Mouse (Mus musculus): Measurements from ENCODE around the gene Camta1. TPM values are rescaled to one million over a fixed set of nuclear protein-coding genes. Genes with fewer than 3 reads are reported as not detected.
A peak's percentile ranks its signal among the peaks of the same experiment; 100 is the strongest.

Camta1 gene
- 24.2 and 29.8 TPM in 2 replicates for polyA plus RNA-seq (2012; rRNA removed)

GRCm38 (mm10) chr4:151861806-151862739 is at the start of gene Camta1:
Camta1 (minus strand) TSS chr4:151861876.
- peak; percentile 99 for DNase-seq (ENCODE audit: low spot score)

DNA sequence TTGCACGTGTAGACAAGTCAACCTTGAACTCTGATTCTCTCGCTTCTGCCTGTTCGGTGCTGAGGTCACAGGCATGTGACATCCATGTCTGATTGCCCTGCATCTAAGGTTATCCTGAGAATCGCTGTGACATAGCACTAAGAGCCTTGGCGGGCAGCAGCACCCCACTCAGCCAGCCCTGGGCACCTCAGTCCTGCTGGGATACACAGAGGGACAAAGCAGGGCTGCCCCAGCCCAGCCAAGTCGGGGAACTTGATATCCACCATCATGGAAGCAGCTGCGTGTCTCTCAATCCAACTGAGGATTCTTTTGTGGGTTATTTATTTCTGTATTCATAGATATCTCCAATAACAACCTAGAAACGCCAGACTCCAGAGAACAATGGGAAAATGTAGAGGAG is 47.1 kb upstream of the Camta1 start:
- DNase-seq (ENCODE audit: low spot score): no peak

GRCm38 (mm10) chr4:151907577-151908343 is 46.1 kb upstream of the Camta1 start:
- DNase-seq (ENCODE audit: low spot score): no peak

DNA sequence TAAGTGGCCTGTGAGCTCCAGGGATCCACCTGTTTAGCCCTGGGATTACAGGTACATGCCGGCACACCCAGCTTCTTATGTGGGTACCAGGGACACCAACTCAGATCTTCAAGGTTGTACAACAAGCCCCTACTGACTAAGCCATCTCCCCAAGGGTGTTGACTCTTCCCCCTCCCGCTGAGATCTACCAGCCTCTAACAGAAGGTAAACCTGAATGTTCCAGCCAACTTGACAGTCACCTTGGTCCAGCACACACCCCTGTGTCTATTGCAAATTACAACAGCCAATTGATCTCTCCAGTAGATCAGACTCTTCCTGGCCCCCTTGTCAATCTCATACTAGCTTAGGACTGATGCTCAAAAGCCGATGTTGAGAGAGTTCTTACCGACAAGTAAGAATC is 43.9 kb upstream of the Camta1 start:
- DNase-seq (ENCODE audit: low spot score): no peak

GRCm38 (mm10) chr4:151904098-151904497 is 42.4 kb upstream of the Camta1 start:
- DNase-seq (ENCODE audit: low spot score): no peak

GRCm38 (mm10) chr4:151902689-151903241 is 41.1 kb upstream of the Camta1 start:
- DNase-seq (ENCODE audit: low spot score): no peak

DNA sequence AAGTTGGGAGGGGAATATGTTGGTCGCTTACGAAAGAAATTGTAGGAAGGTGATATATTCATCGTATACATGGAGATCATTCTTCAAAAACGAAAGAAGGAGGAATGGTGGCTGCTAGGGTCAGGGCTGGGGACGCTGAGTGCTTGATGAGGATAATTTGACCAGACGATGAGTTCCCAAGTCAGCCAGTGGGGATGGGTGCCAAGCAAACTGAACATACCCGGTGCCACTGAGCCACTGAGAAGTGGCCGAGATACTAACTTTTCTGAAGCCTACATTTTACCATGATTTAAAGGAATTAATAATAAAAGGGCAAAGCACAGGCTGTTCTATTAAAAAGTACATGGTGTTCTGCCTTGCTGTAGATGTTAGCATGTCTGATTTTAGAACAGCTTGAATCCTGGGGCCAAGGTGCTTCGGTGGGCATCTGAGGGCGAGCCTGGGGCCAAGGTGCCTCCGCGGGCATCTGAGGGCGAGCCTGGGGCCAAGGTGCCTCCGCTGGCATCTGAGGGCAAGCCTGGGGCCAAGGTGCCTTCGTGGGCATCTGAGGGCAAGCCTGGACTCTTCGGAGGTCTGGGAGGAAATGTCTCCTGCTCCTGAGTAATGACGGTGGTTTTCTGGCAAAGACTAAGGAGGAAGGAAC is 40.5 kb upstream of the Camta1 start:
- DNase-seq (ENCODE audit: low spot score): no peak

GRCm38 (mm10) chr4:151901422-151901821 is 39.7 kb upstream of the Camta1 start:
- DNase-seq (ENCODE audit: low spot score): no peak

- DNase-seq (ENCODE audit: low spot score): no peak
Observed at GRCm38 (mm10) chr4:151900735-151901134, 39.1 kb upstream of the Camta1 start.

DNA sequence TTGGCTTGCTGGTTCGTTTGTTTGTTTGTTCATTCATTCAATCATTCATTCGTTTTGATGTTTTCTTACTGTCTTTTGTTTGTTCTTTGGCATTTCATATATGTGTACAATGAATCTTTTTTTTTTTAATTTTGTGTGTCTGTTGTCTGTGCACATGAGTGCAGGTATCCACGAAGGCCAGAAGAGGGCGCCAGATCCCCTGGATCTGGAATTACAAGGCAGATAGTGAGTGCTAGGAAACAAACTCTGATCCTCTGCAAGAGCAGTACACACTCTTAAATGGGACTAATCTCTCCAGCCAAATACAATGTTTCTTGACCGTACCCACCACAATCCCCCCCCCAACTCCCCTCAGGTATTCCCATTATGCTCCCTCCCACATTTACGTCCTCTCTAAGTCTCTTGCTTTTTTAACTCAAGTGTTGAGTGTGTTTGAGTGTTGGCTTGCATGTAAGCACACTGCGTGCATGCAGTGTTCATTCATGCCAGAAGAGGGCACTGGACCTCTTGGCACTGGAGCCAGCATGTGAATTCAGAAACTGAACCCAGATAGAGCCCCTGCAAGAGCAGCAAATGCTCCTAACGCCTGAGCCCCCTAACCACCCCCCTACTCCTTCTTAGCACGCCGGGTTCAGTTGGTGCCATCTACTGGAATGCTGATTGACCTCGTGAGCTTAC is 38.2 kb upstream of the Camta1 start:
- DNase-seq (ENCODE audit: low spot score): no peak

- no peak for DNase-seq (ENCODE audit: low spot score)
Observed at GRCm38 (mm10) chr4:151898600-151899245, 37.0 kb upstream of the Camta1 start.

- no peak for DNase-seq (ENCODE audit: low spot score)
Observed at GRCm38 (mm10) chr4:151897069-151897617, 35.5 kb upstream of the Camta1 start.

DNA sequence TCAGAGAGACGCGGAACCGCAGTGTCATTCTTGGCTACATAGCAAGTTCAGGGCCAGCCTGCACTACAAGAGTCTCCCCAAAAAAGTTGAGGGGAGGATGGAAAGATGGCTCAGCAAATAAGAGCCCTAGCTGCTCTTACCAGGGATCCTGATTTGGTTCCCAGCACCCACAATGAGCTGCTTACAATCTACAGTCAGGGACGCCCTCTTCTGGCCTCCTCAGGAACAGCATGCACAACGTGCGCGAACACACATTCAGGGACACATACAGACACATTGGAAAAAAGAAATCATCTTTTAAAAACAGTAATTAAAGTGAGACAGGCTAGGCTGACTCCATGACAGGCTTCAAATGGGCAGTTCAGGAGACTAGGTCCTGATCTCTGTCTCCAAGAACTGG is 33.9 kb upstream of the Camta1 start:
- no peak for DNase-seq (ENCODE audit: low spot score)

DNA sequence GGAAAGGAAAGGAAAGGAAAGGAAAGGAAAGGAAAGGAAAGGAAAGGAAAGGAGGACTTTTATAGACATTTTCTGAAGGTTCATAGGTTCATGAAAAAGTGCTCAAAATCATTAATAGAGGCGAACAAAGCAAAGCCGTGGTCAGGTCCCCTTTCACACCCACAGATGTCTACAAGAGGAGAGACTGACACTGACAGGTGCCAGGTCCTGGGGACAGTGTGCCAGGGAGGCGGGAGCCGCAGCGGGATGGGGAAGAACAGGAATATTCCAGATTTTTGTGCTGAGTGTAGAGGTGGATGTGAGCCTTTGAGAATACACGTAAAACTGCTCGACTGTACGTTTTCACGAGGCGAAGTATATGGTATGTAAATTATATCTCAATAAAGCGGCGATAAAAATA is 33.2 kb upstream of the Camta1 start:
- no peak for DNase-seq (ENCODE audit: low spot score)

DNA sequence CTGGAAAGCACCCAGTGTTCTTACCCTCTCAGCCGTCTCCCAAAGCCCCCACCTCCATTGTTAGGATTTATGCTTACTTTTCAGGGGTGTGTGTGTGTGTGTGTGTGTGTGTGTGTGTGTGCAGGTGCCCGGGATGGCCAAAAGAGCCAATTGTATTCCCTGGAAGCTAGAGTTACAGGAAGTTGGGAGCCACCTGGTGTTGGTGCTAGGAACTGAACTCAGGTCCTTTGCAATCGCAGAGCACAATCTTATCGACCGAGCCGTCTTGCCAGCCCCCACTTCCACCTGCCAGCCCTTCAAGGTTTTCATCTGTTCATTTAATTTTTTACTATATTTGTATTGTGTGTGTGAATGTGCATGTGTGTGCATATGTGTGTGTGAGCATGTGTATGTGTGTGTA is 31.6 kb upstream of the Camta1 start:
- DNase-seq (ENCODE audit: low spot score): no peak

GRCm38 (mm10) chr4:151881590-151881989 is 19.9 kb upstream of the Camta1 start:
- DNase-seq (ENCODE audit: low spot score): no peak

DNA sequence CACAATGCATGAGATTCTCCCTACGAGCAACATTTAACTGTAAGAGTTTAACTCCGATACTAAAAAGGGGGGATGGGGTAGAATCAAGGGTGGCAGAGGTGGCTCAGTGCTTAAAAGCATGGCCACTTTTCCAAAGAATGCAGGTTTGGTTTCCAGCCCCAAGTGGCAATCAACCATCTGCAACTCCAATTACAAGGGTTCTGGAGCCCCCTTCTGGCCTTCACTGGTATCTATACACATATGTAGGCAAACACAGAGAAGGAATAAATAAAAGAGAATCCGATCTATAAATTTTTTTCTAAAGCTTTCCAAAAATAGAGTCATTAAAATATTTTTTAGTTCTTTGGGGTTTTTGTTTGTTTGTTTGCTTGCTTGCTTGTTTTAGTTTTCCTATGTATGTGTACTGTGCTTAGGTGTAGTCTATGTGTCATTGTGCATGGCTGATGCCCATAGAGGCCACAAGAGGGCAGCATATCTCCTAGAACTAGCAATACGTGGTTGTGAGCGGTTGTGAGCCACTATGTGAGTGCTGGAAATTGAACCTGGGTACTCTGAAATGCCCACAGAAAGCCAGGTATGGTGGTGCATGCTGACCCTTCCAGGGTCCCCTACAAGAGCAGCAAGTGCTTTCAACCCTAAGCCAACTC is 18.5 kb upstream of the Camta1 start:
- no peak for DNase-seq (ENCODE audit: low spot score)

GRCm38 (mm10) chr4:151876400-151876799 is 14.7 kb upstream of the Camta1 start:
- DNase-seq (ENCODE audit: low spot score): no peak

GRCm38 (mm10) chr4:151863511-151863910 is 1.8 kb upstream of the Camta1 start:
- no peak for DNase-seq (ENCODE audit: low spot score)

DNA sequence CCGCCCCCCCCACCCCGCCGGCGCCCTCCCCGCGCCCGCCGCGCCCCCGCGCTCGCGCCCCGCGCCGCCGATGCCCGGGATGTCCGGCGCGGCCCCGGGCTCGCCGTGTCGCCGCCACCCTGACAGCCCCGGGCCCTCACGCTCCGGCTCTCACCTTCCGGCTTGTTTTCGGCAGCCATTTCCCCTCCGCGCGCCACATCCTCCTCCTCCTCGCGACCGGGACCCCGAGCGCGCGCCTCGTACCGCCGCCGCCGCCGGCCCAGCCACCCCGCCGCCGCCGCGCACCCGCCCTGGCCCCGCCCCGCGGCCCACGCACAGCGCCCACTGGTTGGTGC is 238 bp downstream of the Camta1 start:
- peak; percentile 100 for DNase-seq (ENCODE audit: low spot score)

All from urinary bladder, adult 2 months (tissue).